Mouse (Mus musculus): ENCODE data around the gene Olig2.
A peak's percentile ranks its signal among the peaks of the same experiment; 100 is the strongest.

Gene Olig2

DNA sequence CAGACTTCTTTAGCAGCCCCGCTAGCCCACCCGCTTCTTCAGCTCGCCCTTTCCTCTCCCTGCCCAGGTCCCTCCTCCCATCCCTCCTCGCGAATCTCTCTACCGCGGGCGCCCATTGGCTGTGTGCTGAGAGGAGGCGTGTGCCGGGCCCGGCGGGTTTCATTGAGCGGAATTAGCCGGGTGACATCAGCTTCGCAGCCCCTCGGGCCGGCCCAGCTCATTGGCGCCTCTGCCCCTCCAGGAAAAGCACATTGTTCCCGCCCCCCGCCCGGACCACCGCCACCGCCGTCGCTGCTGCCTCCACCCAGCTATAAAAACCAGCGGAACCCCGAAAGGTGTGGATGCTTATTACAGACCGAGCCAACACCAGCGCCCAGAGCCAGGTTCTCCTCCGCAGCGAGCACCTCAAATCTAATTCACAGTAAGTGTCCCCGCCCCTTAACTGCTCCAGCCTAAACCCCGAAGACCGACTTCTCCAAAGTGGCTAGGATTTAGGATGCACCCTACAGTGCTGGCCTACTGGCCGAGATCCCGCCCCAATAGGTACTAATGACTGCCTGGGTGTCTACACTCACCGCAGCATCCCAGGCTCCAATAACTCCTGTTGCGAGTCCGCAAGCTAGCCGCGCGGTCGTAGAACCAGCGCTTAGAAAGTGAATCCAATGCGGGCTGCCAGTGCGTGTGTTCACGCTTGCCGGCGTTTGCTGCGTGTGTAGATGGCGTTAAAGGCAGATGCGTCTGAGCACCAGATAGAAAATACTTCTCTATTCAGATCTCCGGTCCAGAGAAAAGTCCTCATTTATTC, at the start of gene Olig2:
Olig2 (plus strand) TSS at position 225 of the 805 bp plus-strand sequence.
- peak; percentile 26 for DNase-seq

DNA sequence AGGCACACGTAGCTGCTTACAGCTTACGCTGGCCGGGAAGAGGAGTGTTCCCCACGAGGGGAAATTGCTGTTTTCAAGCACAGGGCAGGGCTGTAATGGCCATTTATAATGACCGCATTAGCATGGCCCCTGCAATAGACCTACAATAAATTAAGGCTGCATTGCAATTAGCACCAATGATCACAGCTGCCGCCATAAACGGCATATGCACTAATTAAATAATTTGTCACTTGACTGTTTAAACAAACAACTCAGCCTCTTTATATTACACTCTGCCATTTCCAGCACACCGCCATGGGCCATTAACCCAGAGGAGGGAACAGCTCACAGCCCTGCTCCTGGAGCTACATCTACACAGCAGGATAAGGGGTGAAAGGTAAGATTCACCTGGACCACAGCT, 49.4 kb upstream of the Olig2 start:
- DNase-seq = no peak

DNA sequence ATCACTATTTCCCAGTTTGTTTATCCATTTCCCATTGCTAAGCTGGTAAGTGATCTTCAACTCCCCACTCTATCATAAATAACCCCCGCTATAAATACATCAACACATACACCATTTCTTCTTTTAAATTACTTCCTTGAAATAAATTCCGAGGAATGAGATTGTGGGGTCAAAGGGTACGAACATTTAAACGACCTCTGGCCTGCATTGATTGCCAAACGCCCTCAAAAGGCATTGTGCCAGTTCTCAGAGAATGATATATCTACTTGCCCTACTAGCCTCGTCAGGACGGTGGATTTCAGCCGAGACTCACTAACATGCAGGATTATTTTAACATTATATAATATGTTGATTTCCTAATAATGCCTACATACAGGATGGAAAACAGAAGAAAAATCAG, 38.2 kb upstream of the Olig2 start:
- DNase-seq = no peak

DNA sequence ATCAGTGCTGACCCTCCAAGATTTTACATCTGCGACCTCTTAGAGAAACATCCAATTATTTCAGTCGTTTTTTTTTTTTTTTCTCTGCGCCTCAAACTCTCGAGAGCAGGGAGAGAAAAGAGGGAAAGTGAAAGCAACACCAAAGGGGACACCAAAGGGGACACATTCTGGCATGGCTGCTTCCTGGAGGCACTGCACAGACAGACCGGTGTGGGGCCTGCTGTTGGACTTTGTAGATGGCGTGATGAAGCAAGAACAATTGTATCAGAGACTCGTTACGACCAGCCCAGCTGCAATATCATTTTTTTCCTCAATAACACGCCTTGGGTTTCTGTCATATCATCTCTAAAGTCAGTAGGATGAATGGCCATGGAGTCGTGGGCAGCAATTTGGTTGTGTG, 37.6 kb upstream of the Olig2 start:
- no peak for DNase-seq

DNA sequence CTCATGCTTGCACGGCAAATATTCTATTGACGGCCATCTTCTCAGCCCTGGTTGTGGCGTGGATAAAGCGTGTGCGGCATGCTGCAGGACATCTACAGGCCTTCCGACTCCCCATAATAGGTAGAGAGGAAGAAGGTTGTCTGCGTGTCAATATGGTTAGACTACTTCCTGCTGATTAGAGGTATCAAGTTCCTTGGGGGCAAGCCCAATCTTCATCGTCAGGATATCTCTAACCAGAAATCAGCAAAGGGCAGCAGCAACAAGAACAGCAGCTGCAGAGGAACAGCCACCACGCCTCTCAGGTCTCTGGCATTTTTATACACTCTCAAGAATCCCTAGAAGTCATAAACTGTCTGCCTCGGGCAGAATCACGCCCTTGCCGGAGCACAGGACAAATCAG, 37.0 kb upstream of the Olig2 start:
- DNase-seq = no peak

DNA sequence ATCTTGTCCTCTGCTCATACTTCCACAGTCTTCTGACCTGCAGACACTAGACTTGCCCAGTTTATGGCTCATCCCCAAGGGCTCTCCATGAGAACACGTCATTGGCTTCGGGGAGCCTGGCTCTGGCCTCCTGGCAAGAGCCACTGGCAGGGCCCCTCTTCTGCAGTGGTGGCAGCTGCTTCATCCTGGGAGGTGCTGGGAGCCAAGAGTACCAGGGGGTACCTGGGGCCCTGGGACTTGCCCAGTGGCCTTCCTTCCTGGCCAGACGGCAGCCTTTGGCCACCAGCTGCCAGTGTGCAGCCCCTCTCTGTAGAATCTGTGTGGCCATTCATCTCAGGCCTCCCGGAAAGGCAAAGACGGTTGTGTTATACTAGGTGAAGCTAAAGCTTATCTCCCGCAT, 34.0 kb upstream of the Olig2 start:
- DNase-seq = no peak

DNA sequence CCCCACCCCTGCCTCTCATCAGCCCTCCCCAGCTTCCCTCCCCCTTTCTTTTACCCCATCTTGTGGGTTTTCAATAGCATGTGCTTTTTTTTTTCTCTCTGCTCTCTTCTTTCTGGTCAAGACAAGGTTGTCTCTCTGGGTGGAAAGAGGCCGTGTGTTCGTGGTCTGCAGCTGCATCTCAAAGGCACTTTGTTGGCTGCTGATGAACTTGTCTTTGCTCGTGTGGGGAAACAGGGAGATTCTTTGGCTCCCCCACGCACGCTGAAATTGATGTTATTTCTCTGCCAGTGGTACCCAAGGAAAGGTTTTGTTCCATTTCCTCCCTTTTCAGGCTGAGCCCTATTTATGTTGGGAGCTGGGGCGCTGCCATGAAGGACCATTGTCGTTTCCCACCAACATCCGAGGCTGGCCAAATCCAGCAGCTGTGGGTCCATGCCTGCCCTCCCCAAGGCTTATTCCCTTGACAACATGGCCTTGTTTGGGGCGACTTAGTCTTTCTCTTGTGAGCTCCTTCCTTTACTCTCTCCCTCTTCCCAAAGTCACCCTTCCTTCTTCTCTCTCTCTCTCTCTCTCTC, 33.5 kb upstream of the Olig2 start:
- DNase-seq = no peak

DNA sequence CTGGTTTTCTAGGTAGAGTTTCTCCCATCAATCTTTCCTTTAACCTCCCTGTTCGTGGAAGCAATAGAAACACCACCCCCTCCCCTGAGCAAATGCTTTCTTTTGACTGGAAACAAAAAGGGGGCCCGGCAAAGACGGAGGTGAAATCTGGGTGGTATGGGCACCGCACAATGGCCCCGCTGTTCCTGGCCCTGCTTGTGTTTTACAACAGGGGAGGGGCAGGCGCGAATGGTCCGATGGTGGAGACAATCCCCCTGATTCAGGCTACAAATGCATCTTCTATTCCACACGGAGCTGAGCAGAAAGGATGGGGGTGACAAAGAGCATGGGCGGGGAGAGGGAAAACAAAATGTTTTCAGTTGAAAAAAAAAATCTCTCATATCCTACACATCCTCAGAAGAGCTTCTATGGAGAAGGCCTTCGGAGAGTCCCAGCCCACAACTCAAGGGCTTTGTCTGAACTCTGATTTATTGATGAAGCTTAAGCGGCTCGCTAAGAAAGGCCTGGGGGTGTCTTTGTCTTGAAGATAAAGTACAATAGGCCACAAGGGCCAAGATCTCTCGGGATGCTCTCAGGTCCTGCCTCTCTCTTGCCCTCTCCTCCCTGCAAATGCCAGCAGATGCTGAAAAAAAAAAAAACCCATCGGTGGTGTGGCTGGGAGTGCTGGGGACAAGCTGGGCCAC, 32.4 kb upstream of the Olig2 start:
- DNase-seq = no peak

DNA sequence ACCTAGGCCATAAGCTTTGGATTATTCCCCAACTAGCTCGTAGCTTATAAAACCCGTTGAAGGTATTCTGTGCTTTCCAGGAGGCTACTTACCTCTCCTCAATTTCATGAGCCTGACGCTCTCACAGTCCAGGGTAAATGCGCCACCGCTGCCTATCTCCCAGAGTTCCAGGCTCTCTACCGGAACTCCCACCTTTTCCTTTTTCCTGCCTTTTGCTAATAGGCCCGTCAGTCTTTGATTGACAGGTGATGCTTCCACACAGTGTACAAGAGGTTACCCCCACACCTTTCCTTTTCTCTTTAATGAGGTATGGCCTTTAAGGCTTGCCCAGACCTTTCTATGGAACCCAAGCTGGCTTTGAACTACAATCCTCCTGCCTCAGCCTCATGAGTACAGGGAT, 25.4 kb upstream of the Olig2 start:
- no peak for DNase-seq

DNA sequence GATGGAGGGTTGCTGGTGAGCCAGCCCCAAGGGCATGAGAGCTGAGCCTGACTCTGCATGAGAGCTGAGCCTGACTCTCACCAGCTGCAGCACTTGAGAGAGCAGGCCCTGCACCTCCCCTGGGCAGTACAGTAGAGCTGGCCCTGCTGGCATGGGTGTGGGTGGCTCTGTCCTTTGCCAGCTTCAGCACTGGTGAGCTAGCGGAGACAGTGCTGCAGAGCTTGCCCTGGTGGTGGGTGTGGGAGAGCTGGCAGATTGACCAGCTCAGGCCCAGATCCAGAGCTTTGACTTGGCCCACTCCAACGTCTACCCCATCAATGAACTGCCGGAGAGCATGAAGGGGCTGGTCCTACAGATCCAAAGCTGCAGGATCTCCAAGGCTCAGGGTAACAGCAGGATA, 22.3 kb upstream of the Olig2 start:
- DNase-seq = no peak

DNA sequence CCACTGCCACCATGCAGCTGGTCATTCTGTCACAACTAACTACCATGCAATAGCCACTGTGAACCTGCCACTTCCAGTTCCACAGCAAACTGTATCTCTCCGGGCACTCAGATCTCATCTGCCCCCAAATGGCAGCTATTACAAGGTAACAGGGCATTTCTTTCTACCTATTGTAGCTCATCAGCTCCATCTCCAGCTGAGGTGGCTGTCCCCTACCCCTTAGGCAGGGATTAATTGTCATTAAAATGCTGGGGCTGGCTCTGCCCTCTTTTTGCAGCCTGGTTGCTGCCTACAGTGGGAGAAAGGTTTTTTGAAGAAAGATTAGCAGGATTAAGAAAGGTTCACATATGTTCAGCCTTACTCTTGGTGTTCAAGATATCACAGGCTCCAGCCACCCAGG, 18.9 kb upstream of the Olig2 start:
- no peak for DNase-seq

DNA sequence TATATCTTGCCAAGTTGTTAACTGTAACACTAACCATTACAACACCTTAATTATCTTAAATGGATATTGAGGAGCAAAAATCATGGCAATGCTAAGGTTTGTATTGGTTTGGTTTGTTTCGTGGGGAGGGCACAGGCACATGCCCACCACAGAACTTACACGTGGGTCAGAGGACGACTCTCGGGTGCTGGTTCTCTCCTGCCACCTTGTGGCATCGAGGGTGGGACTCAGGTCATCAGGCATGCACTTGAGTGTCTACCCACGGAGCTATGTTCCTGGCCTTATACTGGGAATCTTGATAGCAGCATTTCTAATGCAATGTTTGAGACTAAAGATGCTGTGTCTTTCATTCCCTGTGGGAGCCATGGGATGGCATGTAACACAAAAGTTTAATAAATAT, 8.2 kb upstream of the Olig2 start:
- DNase-seq = no peak

DNA sequence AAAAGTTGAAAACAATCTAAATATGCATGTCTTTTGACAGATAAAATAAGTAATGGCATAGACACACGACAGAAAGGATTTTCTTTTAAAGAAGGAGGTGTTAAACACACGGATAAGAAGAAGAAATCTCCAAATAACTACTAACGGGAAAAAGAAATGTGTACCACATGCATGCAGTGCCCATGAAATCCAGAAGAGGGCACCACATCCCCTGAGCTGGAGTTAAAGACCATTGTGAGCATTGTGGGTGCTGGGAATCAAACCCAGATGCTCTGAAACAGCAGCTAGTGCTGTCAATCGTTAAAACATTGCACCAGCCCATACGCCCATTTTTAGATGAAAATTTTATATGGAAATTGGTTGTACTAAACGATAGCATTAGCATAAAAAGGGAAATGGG, 7.3 kb upstream of the Olig2 start:
- DNase-seq = no peak

DNA sequence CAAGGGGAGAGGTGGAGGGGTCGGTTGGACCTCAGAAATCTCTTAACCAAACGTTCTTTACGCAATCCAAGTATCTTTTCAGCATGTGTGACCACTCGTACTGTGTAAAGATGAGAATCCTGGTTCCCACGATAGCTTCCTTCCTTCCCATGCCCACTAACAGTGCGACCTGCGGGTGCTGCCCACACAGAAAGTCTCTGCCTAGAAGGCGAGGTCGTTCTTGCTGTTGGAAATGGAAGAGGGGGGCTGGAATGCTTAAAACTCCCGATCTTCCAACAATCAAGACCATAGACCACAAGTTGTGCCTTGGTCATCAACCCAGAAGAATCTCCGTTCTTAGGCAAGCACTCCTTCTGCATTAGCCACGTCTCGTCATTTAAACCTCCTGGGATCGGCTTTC, 6.0 kb upstream of the Olig2 start:
- no peak for DNase-seq

DNA sequence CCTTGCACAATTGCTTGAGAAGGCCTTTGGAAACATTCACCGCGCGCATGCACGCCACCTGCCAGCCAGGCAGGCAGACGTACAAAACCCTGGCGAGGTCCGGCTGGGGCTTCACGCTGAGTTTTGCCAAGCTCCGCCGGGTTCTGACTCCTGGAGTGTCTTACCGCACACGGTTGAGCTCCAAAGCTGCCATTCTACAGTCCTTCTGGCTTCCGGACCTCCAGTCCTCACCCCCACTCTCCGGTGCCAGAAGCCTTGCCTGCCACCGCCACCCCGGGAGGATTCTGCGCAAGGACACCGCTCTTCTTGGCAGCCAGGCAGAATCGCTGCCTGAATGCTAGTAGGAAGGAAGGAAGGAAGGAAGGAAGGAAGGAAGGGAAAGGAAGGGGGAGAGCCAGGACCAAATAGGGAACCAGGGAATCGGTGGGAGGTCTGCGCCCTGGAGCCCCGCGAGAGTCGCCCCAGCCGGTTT, 3.0 kb upstream of the Olig2 start:
- no peak for DNase-seq

DNA sequence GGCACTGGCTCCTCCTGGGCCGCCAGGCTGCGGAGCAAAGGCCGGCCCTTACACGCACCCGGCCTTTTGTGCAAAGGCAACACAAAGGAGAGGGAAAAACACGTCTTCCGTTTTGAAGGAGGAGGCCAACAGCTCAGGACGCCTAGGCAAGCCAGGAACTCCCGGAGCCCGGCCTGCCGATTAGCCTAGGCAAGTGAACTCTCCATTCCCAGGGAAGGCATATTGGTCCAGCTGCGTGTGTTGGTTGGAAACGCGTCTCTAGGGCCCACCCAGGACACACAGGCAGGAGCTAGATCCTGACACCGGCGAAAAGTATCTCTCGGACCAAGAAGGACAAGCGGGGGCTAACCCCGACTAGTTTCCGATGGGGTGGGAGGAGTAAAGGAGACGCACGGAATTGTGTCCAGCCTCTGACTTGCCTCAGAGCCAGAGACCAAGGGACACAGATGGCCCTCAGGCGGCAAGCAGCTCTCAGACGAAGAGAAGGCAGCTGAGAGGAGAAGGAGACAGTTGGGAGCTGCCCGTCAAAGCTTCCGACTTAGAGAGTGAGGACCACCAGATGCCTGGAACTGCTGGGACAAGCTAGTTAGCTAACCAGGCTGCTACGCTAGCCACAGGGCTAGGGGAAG, 2.5 kb upstream of the Olig2 start:
- no peak for DNase-seq

DNA sequence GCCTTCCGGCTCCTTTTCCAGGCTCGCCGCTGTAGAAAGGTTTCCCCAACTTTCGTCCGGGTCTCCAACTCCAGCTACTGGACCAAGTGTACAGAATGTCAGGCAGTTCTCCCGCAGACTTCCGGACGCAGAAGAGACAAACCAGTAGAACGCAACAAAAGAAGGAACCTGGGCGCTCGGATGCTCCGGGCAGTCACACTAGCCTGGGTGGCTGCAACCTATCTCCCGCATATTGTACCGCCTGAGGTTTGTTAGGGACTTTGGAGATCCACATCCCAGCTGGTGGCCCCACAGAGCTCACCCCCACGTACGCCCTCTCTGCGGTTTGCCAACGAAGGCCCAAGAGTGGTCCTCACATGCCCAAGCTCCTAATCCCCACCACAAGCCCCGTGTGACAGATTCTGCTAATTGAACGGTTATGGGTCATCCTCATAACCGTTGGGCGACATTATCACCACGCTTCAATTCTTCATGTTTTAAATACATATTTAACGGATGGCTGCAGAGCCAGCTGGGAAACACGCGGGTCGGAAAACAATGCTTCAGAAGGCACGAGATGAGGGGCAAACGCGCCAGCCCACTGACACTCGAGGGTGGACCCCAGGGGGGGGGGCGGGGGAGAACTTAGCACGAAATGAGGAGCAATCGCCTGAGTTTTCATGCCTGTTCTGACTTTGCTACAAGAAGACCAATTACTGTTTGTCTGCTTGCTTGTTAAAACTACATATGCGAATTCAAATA, 1.8 kb upstream of the Olig2 start:
- no peak for DNase-seq

DNA sequence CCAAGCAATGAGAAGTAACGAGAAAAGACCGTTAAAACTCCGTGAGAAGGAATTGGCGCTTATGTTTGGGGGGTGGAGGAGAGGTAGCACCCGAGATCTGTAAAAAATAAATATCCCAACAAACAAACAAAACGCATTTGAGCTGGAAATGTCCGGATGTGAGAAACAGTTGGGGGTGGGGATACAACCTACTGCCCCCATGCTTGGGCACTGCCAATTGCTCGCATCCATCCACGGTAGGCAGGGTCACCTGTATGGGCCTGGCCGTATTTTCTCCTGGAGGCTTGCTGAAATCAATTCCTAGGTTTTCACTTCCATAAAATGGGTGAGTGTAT, 1.2 kb upstream of the Olig2 start:
- DNase-seq = no peak

DNA sequence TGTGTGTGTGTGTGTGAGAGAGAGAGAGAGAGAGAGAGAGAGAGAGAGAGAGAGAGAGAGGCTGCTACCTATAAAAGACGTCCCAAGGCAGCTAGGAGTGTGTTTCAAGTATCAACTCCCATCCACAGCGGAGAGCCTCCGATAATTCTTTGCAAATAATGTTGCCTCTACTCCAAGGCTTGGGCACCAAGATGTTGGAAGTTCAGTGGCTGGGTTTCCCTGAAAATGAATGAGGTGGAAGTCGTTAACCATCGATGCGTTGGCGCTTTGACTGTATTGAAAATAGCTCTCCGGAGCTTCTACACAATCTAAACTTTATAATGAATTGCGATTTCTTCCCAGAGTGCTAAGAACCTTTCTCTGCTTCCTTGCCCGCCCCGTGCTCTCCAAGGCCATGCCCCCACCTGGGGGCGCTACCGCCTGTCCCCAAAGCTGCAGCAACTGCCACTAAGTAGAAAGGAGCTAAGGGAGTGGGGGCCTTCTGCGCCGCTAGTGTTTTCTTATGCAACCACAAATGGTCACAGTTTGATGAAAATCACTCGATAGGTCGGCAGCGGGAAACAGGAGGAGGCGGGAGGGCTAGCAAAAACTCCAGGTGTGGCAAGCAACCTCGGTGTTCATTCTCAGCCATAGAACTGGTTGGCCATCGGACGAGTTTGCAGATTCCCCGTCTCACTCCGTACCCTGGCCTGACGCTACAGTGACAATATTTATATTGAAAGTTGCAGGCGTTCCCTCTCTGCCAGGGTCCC, 600 bp upstream of the Olig2 start:
- no peak for DNase-seq

DNA sequence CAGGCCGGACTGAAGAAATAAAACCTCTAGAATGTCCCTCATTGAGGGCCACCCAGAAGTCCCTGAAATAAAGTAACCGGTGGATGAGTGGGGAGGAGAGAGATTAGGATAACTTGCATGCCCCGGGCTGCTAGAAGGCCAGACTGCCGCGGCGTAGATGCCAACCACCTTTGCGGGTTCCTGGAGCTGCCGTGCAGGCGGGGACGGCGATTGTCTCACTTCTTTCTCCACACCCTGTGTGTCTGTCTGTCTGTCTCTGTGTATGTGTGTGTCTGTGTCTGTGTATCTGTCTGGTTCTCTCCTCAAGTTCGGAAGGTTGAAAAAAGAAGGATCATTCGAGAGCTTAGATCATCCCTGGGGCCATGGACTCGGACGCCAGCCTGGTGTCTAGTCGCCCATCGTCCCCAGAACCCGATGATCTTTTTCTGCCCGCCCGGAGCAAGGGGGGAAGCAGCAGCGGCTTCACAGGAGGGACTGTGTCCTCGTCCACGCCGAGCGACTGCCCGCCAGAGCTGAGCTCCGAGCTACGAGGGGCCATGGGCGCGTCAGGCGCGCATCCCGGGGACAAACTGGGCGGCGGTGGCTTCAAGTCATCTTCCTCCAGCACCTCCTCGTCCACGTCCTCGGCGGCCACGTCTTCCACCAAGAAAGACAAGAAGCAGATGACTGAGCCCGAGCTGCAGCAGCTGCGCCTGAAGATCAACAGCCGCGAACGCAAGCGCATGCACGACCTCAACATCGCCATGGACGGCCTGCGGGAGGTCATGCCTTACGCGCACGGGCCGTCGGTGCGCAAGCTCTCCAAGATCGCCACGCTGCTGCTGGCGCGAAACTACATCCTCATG, 1.0 kb downstream of the Olig2 start:
- DNase-seq = no peak

All from kidney, postnatal 10 days (tissue).